Mouse (Mus musculus) right cerebral cortex, postnatal 4 days (tissue): ENCODE data around the gene Wnk2.
"Not testable (repeated sequence)": the region's sequence is repeated elsewhere in the genome, so short reads cannot be mapped to it uniquely, and the experiment has no call there.

Experiments used
- DNase-seq: peaks from one replicate; pipeline ENCODE4 v3.0.0-alpha.2; 2022

Wnk2 gene

DNA sequence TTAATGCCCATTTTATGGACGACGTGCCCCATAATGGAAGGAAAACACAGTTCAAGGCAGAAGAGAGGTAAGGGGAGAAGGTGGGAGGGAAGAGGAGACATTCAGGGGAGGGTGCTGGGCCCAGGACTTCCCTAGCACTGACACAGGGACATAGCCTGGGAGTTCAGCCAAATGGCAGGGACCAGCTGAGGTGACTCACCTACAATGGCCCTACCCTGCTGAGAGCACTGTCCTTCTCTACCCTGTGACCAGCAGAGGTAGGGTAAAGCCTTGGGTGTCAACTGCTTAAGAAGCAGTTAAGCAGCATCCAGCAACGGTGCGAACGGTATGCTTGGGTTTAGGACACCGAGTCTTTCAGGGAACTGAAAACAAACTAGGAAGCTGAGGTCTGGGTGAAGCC, 58.9 kb downstream of the Wnk2 start:
- no peak for DNase-seq

DNA sequence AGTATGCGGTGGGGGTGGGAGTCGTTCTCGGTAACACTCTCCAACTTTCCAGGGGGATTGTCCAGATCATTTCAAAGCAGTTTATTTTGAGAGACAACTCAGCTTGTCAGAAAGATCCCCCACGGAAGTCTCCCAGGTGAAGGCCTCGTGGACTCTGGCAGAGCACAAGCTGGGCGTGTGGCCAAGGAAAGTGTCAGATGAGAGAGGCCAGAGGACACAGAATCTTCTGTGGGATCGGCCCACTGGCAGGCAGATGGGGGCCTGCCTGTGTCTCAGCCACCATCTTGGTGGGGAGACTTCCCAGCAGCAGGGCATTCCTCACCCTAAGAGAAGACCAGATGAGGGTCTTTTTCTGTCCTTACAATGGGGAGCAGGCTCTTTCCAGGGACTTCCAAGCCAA, 60.4 kb downstream of the Wnk2 start:
- DNase-seq = no peak

DNA sequence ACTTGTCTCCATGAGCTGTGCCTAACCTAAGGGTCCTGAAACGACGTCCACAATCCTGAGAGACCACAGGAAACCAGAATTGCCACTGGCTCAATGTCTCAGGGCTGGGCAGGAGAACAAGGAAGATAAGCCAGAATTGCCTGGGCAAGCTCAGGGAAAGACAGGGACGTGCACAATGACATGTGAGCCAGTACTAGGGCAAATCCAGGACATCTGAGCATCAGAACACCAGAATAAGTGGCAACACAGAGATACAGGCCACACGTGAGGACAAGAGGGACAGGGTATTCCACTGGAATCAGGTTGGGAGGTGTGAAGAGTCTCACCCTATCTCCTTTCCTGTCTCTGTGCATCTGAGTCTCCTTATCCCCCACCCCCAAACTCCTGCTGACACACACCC, 61.4 kb downstream of the Wnk2 start:
- DNase-seq = no peak

DNA sequence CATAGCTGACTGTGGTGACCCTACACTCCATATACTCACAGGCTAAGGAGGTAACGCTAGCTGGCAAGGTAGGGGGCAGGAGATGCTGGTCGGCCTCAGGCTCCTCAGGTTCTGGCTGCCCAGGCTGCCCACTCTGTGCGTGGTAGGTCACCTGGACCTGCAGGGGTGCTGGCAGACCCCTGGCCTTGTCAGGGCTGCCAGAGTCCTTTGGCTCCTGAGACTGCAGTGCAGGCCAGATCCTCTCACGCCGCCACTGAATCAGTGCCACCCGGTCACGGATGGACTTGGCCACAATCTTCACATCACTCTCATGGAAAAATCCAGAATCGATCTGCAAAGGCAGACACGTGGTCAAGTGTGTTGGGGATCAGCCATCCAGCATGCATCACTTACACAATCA, 62.6 kb downstream of the Wnk2 start:
- DNase-seq = no peak

DNA sequence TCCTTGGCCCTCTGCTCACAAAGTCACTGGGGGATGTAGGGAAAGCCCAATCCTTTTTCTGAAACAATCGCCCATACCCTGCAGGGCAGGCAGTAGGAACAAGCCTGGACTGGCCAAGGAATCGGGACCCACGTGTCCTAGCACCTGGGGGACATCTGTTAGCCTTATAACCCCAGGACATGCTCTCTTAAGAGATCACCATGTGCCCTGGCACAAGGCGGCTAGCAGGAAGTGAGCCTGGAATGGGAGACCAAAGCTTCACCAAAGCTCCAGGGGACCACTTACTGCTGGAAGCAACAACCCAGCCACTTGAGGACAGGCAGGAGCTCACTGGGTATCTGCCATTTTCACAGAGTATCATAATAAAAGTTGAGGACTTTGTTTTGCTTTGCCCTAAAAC, 63.0 kb downstream of the Wnk2 start:
- DNase-seq = no peak

DNA sequence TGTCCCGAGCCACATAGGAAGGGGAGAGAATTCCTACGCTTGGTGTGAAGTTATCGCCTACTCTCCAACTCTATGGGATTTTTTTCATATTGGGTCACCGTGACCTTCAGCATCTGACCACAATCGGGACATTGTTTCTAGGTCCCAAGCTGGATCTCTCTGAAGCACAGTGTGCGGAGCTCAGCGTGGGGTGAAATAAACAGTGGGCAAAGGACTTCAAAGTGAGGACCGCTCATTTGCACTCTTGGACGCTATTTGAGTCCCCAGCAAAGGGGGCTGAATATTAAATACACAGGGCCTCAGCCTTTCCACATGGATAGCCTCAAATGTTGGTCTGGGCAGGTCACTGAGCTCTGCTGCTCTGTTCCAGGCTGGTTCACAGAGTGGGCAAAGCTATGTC, 63.9 kb downstream of the Wnk2 start:
- DNase-seq = no peak

DNA sequence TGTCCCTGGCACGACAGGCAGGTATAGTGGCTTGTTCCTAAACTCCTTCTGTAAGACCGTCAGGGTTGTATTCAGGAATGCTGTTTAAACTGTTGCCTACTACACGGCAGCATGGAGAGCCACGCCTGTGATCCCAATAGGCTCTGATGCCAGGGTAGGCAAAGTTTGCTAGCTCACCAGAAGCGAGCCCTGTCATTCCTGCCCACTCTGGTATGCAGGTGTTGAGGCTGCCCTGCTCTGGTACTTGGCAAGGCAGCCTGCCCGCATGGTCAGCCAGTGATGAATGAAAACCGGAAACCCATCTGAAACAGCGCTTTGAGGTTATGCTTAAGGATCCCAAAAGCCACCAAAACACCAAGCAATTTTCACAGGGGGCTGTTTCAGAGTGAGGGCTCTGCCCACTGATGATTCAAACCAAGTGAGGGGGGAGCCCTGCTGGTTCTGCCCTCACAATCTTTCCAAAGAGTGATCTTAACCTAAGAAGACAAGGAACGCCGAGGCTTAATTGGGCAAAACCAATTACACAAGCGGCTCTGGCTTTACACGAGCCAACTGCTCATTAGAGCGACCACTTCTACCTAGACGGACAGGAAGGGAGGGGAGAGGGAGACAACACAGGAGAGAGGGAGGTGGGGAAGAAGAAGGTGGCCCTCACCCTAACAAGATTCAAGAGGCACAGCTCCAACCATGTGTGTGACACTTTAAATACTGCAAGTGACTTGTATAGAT, 65.5 kb downstream of the Wnk2 start:
- DNase-seq = no peak

DNA sequence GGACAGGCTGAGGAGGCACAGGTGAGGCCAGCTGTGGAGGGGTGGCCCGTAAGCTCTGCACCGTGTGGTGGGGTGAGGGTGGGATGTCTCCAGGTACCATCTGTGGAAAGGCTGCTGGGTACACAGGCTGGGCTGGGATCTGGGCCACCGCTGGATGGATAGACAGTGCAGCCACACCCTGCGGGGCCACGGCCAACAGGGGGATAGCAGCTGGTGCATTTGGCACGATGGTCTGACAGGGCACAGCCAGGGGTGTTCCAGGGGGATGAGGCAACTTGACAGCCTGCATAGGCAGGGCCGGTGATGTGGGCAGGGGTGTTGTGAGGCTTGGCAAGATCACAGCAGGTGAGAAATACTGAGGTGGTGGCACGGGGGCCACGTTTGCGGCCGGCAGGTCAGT, 71.6 kb downstream of the Wnk2 start:
- DNase-seq = no peak

DNA sequence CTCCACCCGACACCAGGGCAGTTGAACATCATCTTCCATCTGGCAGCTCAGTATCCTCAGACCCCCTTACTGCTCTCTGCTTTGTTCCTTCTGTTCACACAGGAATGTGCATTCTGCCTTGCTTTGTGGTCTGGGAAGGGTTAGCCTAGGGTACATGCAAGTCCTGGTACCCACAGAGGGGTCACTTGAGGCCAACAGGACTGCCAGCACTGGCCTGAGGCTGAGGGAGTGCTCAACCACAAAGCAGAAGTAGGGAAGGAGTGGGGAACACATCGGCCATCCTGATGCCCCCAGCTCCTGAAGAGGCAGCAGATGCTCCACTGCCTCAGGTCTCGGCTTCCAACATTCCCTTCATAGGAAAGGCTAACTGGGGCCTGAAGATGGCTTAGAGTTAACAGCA, 72.4 kb downstream of the Wnk2 start:
- DNase-seq = no peak

DNA sequence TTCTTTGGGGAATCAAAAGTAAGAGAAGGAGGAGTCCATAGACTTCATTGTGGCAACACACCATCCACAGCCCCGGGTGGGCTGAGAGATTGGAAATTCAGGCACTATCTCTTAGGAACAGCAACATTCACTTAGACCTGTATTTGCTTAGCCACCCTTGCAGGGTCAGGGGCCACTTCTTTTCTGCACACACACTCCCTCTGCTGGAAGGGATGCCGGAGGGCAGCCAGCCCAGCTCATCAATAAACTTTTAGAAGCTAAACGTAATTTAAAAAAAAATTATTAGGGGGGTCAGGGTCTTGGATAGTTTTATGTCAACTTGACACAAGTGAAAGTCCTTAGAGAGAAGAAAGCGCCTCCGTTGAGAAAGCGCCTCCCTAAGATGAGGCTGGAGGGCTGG, 74.5 kb downstream of the Wnk2 start:
- DNase-seq = no peak

DNA sequence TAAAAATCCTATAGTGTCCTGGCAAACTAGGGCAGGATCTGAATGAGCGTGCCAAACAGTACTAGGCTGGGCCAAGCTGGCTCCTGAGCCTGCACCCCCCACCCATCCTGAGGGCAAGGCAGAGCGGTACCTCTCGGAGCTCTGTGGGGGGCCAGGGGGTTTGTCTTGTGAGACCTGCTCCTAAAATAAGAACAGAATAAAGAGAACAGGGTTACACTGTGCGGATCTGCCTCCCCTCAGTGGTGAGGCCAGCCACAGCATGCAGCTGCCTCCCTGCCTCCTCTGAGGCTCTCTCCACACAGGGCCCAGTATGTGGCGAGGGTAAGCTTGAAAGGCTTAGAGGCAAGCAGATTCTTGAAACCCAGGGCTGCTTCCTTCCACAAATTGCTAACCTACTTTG, 76.0 kb downstream of the Wnk2 start:
- DNase-seq = no peak

DNA sequence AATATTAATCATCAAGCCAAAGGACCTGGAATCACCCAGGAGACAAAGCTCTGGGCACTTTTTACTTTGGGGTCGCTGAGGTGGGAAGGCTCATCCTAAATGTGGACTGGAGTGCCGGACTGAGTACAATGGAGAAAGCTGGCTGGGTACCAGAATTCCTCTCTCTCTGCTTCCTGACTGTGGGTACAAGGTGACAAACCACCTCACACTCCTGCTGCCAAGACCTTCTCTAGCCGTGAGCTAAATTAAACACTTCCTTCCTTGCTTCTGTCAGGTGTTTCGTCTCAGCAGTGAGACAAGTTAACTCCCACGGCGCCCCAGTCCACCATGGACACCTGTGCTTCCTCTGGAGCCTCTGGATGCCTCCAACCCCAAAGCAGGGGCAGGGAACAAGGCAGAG, 77.8 kb downstream of the Wnk2 start:
- no peak for DNase-seq

DNA sequence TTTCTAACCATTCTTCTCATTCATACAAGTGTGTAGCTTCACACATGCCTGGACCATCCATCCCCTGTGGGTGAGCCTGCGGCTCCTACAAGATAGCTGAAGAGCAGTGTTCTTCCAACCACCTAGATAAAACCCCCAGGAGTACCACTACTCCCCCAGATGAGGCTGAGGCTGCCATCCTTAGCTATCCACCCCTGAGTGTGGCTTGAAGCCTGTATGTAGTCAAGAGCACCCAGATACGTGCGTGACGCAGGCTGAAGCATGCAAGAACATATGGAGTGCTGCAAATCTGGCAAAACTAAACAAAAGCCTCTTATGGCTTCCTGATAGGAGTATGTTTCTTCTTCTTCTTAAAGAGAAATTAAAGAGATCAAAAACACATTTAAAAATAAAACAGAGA, 78.4 kb downstream of the Wnk2 start:
- DNase-seq = no peak

DNA sequence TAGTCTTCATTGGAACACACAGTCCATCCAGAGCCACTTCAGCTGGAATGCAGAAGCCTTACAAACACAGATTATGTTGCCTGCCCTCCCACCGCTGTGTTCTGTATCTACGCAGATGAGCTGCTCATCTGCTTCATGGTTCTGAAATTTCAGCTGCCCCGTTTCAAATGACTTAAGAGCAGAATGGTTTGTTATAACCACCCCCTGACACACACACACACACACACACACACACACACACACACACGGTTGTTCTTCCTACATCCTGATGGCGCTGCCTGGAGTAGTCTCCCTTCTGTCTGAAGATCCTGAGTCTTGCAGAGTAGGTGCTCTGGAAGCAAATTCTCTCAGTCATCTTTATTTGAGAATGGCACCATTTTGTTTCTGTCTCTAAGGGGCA, 83.6 kb downstream of the Wnk2 start:
- DNase-seq = no peak

DNA sequence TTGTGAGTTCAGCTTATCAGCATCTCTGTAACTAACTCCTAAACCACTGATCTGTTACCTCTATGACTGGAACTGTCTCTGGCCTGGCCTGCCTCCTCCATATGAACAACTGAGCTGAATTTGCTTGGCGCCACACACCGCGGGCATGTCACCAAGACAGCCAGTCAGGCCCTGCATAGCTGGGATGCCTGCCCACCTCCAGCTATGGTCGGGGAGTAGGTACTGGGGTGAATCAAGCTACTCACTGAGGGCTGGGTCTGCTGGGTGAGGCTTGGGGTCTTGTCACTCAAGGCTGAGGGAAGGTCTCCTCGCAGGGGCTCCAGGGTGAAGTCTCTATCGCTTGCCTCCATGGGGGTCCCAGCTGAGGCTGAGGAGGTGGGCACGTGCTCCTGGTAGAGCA, 87.4 kb downstream of the Wnk2 start:
- DNase-seq = no peak

DNA sequence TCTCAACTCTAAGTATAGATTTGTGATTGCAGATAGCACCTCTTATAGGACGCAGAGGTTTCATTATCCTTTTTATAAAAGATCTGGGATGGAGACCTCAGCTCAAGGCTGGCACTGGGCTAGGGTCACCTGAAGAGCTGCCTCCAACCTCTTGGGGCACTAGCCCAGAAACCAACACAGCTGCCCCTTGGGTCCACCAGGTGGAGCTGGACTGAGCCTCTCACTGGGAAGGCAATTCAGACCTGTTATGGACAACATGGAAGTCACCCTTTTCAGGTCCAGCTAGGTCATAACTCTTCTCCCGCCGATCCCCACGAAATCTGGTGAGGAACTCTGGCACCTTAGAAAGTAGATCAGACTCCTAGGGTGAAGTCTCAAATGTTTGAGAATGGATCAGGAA, 89.3 kb downstream of the Wnk2 start:
- DNase-seq = no peak

DNA sequence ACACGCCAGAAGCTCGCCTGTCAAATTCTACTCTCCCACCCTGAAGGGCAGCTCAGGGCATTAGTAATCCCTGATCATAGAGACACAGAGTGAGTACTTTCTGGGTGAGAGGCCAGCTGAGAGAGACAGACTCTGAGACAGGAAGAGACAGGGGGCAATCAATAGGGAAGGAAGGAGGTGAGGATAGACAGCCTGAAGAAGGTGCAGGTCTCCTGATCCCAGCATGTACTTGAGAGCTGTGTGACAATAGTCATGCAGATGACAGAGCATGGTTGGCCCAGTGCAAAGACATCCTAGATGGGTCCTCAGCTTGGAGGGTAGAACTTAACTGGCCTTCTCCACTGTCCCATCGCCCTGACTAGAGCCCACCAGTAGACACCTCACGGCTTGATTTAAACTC, 91.5 kb downstream of the Wnk2 start:
- DNase-seq = no peak

DNA sequence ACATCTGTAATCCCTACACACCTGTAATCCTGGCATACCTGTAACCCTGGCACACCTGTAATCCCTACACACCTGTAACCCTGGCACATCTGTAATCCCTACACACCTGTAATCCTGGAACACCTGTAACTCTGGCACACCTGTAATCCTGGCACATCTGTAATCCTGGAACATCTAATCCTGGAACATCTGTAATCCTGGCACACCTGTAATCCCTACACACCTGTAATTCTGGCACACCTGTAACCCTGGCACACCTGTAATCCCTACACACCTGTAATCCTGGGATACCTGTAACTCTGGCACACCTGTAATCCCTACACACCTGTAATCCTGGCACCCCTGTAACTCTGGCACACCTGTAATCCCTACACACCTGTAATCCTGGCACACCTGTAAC, 93.1 kb downstream of the Wnk2 start:
- DNase-seq = not testable (repeated sequence)

DNA sequence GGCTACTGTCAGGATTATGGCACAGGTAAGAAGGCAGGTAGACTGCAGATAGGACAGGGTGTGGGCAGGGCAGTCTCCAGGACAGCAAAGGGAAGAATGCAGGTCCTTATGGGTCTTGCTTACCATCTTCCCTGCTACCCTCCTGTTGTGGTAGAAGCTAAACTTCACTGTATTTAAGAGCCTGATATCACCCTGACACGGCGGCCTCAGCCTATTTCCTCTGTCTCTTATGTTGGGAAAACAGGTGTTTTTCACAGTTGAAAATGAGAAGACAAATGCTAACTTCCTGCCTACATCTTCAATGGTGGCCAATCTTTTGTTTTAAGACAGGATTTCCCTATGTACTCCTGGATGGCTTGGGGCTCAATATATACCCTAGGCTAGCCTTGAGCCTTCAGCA, 94.5 kb downstream of the Wnk2 start:
- no peak for DNase-seq

DNA sequence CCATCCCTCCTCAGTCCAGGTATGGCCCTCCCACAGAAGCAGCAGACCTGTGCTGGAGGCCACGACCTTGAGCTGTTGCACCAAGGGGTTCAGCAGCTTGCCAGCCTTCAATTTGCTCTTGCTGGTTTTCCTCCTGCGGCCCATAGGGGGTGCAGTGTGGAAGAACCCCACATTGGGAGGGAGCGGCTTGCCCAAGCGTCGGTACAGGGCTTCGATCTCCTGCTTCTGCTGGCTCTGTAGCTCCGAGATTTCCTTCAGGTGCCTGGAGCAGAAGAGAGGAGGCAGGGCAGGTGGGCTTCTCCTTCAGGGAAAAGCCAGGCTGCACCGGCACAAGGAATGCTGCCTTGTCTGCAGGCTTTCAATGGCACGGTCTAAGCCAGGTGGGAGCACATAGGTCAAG, 95.3 kb downstream of the Wnk2 start:
- peak; percentile 32 for DNase-seq

DNA sequence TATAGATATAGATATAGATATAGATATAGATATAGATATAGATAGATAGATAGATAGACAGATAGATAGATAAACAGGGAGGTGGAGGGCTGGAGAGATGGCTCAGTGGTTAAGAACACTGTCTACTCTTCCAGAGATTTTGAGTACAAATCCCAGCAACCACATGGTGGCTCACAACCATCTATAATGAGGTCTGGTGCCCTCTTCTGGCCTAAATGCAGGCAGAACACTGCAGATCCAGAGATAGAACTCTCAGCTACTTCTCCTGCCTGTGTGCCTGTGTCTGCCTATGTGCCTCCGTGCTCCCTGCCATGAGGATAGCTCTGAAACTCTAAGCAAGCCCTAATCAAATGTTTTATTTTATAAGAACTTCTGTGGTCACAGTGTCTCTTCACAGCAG, 100.4 kb downstream of the Wnk2 start:
- no peak for DNase-seq

DNA sequence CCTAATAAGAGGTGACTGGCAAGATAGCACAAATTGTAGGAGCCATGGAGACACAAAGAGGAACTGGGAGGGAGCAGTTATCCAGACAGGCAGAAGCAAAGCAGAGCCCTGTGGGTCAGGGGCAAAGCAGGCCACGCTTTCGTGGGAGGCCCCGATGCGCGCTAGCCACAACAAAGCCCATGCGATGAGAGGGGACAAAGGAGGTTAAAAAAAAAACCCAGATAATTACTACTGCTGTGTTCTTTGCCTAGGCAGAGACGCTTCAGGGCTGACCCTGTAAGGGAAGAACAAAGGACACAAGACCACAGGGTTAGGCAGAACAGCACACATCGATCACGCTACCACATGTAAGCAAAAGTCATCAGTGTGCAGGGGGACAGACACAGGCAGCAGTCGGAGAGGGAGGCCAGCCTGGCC, 103.7 kb downstream of the Wnk2 start:
- DNase-seq = no peak

DNA sequence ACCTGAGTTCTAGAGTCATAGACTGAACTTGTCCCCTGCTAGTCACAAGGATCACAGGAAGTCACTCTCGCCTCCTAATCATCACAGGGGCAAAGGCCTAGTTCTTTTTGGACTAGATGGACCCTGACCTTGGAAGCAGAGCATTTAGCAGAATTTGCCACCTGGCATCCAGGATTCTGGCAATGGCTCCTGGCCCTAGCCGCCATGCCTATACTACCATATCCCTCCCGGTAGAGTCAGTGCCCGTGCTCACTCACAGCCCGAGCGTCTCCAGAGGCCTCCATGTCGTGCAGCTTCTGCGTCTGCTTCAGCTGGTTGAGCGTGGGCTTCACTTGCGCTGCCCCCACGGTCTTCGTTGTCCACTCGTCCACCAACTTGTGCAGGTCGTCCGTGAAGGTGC, 105.4 kb downstream of the Wnk2 start:
- DNase-seq = no peak

DNA sequence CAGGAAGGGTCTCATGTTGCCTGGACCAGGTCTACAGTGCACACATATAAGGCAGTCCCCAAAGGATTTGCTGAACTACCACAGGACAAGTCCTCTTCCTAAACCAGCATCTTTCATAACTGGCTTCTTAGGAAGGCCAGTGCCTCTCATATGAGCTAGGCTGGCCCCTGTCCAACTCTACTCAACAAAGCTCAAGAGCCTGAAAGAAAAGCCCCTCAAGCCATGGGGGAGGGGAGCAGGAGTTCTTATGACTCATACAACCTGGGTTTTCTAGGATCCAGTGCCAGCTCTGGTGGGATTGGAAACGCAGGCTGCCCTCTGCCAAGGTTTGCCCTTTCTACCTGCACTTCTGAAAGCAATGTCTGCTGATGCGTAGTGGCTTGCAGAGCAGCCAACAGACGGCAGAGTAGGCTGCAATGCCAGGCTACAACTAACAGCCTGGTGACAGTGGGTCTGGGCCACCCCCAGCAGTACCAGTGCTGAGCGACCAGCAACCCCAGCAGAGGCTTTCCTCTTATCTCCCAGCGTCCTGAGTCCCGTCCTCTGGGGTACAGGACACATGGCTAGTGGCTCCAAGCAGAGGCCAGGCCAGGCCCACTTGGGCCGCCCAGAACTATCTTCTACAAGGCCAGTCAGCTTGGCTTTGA, 110.8 kb downstream of the Wnk2 start:
- no peak for DNase-seq

DNA sequence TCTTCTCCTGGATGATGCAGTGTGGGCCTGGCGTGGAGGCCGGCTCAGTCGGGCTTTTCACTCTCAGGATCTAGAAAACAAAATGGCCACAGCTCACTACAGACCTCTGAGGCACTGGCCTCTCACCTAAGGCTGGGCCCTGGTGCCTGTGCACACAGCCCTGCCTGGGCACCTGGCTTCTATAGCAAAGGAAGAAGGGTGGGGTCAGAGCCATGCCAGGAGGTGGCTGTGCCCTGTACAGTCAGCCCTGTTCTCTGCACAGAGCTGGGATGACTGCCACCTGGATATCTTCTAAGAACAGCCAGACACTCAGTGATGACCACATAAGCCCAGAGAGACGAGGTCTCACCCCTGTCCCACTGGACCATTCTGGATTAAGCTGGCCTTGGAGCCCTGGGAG, 111.4 kb downstream of the Wnk2 start:
- DNase-seq = no peak
